In the genomic region with DNA sequence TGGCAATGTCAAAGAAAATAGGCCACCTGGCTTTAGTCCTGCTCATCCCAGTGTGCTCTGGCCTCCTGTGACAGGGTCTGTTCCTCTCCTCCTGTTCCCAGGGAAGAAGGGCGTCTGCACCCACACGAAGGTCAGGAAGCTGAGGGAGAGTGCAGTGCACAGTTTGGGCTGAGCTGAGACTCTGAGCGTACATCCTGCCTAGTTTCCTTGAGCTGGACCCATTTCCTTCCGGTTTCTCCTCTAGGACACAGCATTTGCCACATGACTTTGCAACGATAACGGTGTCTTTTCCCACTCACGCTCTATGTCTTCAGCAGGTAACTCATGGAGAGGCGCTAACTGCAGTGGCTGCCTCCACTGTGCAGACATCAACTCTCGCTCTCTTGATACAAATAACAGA, we compare ENCODE assay signal across 13 mouse cellular contexts. TPM values are rescaled to one million over a fixed set of nuclear protein-coding genes. Genes with fewer than 3 reads are reported as not detected.
A peak's percentile ranks its signal among the peaks of the same experiment; 100 is the strongest.
DNase-seq lines count a peak whose midpoint lies in the region; ATAC-seq and TF ChIP-seq lines count a peak whose summit lies in the region.
"Had no signal": no experiment of that assay in that cellular context is flagged by ENCODE, and none has a peak within 500 bp of the region (broad histone marks: within the 10 kb centered on the region; RNA-seq: fewer than 3 reads in every experiment).

No protein-coding gene starts in this region.

- peak; percentile 5 for DNase-seq in heart, adult 8-10 months (ENCODE audit: low spot score)
- no peak for DNase-seq in heart, postnatal 14 days
- peak; percentile 37 for DNase-seq in midbrain, embryonic 11.5 days (ENCODE audit: low spot score, missing footprints)
- no peak for DNase-seq in liver, postnatal 0 days
- no peak for DNase-seq in cerebellum, postnatal 4 days (ENCODE audit: low spot score in 2 of 2)
- DNase-seq in embryonic facial prominence, embryonic 10.5 days (ENCODE audit: low spot score), result no peak
- DNase-seq: cerebellum, postnatal 14 days; thymus, adult 2 months had no signal

- no peaks in the 10 kb centered on the region for H3K9me3 ChIP-seq in midbrain, embryonic 11.5 days (ENCODE audit: control insufficient read depth, low read length)
- H3K9me3 ChIP-seq in midbrain, embryonic 15.5 days, result no peaks in the 10 kb centered on the region
- H3K9me3 ChIP-seq in liver, postnatal 0 days (ENCODE audit: low read length), result no peaks in the 10 kb centered on the region
- no peaks in the 10 kb centered on the region for H3K9me3 ChIP-seq in embryonic facial prominence, embryonic 10.5 days
- H3K9me3 ChIP-seq: hindbrain, embryonic 10.5 days; midbrain, embryonic 13.5 days had no signal

- no peak overlapping the region for H3K27ac ChIP-seq in midbrain, embryonic 11.5 days (ENCODE audit: low read depth, low read length)
- no peak overlapping the region for H3K27ac ChIP-seq in midbrain, embryonic 15.5 days
- H3K27ac ChIP-seq in liver, postnatal 0 days (ENCODE audit: low read depth), result peak overlapping the region; percentile 1; the same call in 1 of the 2 replicates
- H3K27ac ChIP-seq in embryonic facial prominence, embryonic 10.5 days (replicated peaks), result no peak overlapping the region
- H3K27ac ChIP-seq: hindbrain, embryonic 10.5 days; liver, embryonic 14.5 days; midbrain, embryonic 13.5 days had no signal

- H3K9ac ChIP-seq in midbrain, embryonic 11.5 days (ENCODE audit: low read length), result no peak overlapping the region
- H3K9ac ChIP-seq in midbrain, embryonic 15.5 days, result no peak overlapping the region
- H3K9ac ChIP-seq in liver, postnatal 0 days (replicated peaks), result no peak overlapping the region
- H3K9ac ChIP-seq: liver, embryonic 14.5 days; midbrain, embryonic 13.5 days had no signal

- no peak for TF ChIP-seq CTCF in liver, postnatal 0 days (IDR thresholded peaks at IDR 0.05; ENCODE audit: low read depth)

- H3K36me3 ChIP-seq in midbrain, embryonic 11.5 days (ENCODE audit: control insufficient read depth, insufficient read depth, low read length), result no peaks in the 10 kb centered on the region
- H3K36me3 ChIP-seq in midbrain, embryonic 15.5 days (replicated peaks), result no peaks in the 10 kb centered on the region
- no peaks in the 10 kb centered on the region for H3K36me3 ChIP-seq in liver, postnatal 0 days (replicated peaks; ENCODE audit: insufficient read depth, low read length)
- no peaks in the 10 kb centered on the region for H3K36me3 ChIP-seq in embryonic facial prominence, embryonic 10.5 days (replicated peaks)
- H3K36me3 ChIP-seq: hindbrain, embryonic 10.5 days; midbrain, embryonic 13.5 days had no signal

- ATAC-seq in midbrain, embryonic 11.5 days (ENCODE audit: low FRiP score), result no peak
- no peak for ATAC-seq in midbrain, embryonic 15.5 days (replicated peaks)
- 0 out of 2 replicates have a peak, but pooled peaks have one; percentile 27 for ATAC-seq in liver, postnatal 0 days
- ATAC-seq: midbrain, embryonic 13.5 days had no signal

- H3K4me2 ChIP-seq in midbrain, embryonic 11.5 days, result no peak overlapping the region
- H3K4me2 ChIP-seq in midbrain, embryonic 15.5 days, result no peak overlapping the region
- no peak overlapping the region for H3K4me2 ChIP-seq in liver, postnatal 0 days (ENCODE audit: low read depth, low read length)
- H3K4me2 ChIP-seq: midbrain, embryonic 13.5 days had no signal

- H3K4me1 ChIP-seq in midbrain, embryonic 11.5 days (ENCODE audit: control insufficient read depth, insufficient read depth, low read length), result no peaks in the 10 kb centered on the region
- peaks cover 23% of the 10 kb centered on the region for H3K4me1 ChIP-seq in midbrain, embryonic 15.5 days
- H3K4me1 ChIP-seq in liver, postnatal 0 days (ENCODE audit: insufficient read depth), result no peaks in the 10 kb centered on the region
- H3K4me1 ChIP-seq in embryonic facial prominence, embryonic 10.5 days, result peaks cover 21% of the 10 kb centered on the region

- 87% methylated on average over 9 of the region's 9 CpGs for WGBS in midbrain, embryonic 11.5 days
- WGBS in midbrain, embryonic 15.5 days, result 86% methylated on average over 9 of the region's 9 CpGs
- 71% methylated on average over 9 of the region's 9 CpGs for WGBS in liver, postnatal 0 days (ENCODE audit: insufficient replicate concordance)
- 83% methylated on average over 9 of the region's 9 CpGs for WGBS in embryonic facial prominence, embryonic 10.5 days

- intact Hi-C loops in heart, postnatal 14 days (cut with DNase I), result no loop called here

- no peaks in the 10 kb centered on the region for H3K27me3 ChIP-seq in midbrain, embryonic 11.5 days (ENCODE audit: control insufficient read depth, insufficient read depth, low read length)
- H3K27me3 ChIP-seq in midbrain, embryonic 15.5 days (replicated peaks), result no peaks in the 10 kb centered on the region
- no peaks in the 10 kb centered on the region for H3K27me3 ChIP-seq in liver, postnatal 0 days (ENCODE audit: insufficient read depth, low read length)
- no peaks in the 10 kb centered on the region for H3K27me3 ChIP-seq in embryonic facial prominence, embryonic 10.5 days (replicated peaks; ENCODE audit: low read depth, poor library complexity, severe bottlenecking)
- H3K27me3 ChIP-seq: midbrain, embryonic 13.5 days had no signal

- TF ChIP-seq EP300 in liver, postnatal 0 days (IDR thresholded peaks at IDR 0.05; ENCODE audit: low read depth), result no peak

- H3K4me3 ChIP-seq in midbrain, embryonic 11.5 days (ENCODE audit: low read depth, low read length), result no peak overlapping the region
- no peak overlapping the region for H3K4me3 ChIP-seq in midbrain, embryonic 15.5 days
- H3K4me3 ChIP-seq in liver, postnatal 0 days (ENCODE audit: low read depth, low read length), result no peak overlapping the region
- no peak overlapping the region for H3K4me3 ChIP-seq in embryonic facial prominence, embryonic 10.5 days
- H3K4me3 ChIP-seq: hindbrain, embryonic 10.5 days; midbrain, embryonic 13.5 days had no signal

RNA-seq across cellular contexts. Expression of a gene that starts 59.6 kb away (rescaled TPM):
- total RNA-seq in heart, adult 8-10 months (2022), result 1 to 10 TPM; 5.2 to 7.5 (median 6.1) TPM
- 1 to 10 TPM; 1.1 TPM for total RNA-seq in heart, postnatal 14 days (2021)
- polyA plus RNA-seq in midbrain, embryonic 11.5 days (2014; fragmentation: Nextera tagmentation; extraction: Ambion mirVana), result 6.8 and 8.5 TPM in 2 replicates
- 58.8 and 63.9 TPM in 2 replicates for polyA plus RNA-seq in midbrain, embryonic 15.5 days (2015; fragmentation: Nextera tagmentation; extraction: Ambion mirVana)
- 0.54 and 0.61 TPM in 2 replicates for polyA plus RNA-seq in liver, postnatal 0 days (2015; fragmentation: Nextera tagmentation; extraction: Ambion mirVana)
- 2.9 and 4.0 TPM in 2 replicates for polyA plus RNA-seq in embryonic facial prominence, embryonic 10.5 days (2016; fragmentation: Nextera tagmentation; extraction: Ambion mirVana)
- total RNA-seq: MEL had no signal

Comparison
In these comparisons a context has a peak if more than half of its experiments do, and no peak if none do; other contexts are left out.
1. DNase-seq: peak in heart, adult 8-10 months (single experiment) and midbrain, embryonic 11.5 days (single experiment); none in heart, postnatal 14 days (0 of 2), liver, postnatal 0 days (single experiment), cerebellum, postnatal 4 days (0 of 2) and embryonic facial prominence, embryonic 10.5 days (single experiment).